Mouse (Mus musculus): ENCODE results near the gene Ccdc33. TPM values are rescaled to one million over a fixed set of nuclear protein-coding genes. Genes with fewer than 3 reads are reported as not detected.
A peak's percentile ranks its signal among the peaks of the same experiment; 100 is the strongest.

The Ccdc33 gene
- total RNA-seq, 2 experiments from 2014 or later: 0.49 to 2.4 TPM

DNA sequence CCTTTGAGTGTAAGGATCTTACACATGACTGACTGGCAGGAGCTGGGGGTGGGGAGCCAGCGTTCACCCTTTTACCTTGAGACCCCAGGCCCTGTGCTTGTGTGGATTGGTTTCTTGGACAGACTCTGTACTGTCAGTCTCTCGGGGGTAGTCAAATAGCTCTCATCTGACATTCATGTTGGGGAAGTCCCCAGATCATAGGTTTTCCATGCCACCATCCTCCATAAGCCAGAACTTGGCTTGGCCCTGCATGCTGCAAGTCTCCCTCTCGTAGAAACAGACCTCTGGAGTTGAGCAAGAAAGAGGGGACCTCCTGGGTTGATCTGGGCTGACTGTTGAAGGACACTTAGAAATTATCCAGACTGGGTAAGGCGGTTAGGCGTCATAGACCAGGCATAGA, 100.2 kb downstream of the Ccdc33 start:
- no peak for DNase-seq (ENCODE audit: extremely low spot score in 1 of 2, low spot score in 1 of 2)

DNA sequence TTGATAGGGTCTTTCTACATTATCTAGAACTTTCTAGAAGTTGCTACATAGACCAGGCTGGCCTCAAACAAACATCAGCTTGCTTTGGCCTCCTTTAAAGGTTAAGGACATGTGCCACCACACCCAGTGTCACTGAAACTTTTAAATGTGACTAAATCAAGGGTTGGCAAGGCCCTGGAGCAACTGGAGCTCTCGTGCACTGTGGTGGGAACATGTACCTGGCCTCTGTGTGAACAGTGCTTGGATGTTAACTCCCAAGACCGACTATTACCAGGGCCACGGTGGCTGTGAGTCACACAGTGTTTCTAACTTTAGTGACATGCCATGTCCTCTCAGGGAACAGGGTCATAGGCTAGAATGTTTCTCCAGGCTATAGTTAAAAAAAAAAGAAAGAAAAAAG, 101.7 kb downstream of the Ccdc33 start:
- DNase-seq (ENCODE audit: extremely low spot score in 1 of 2, low spot score in 1 of 2): no peak

DNA sequence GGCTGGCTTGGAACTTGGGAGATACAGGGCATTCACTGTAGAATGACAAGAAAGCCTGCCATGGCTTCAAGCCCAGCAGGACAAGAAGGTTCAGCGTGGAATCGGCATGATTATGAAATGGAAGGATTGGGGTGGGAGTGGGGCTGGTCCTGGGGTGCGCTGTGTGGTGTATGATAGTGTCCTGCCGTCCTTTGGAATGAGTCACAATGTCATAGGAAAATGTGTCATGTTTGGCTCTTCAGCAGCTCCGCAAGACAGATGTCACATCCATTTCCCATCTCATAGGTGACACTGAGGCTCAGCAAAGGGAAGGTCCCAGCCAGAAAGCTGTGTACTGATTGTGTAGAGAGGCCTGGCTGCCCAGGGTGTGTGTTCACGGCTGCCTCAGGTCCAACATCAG, 102.8 kb downstream of the Ccdc33 start:
- DNase-seq (ENCODE audit: extremely low spot score in 1 of 2, low spot score in 1 of 2): no peak

GRCm38 (mm10) chr9:58014393-58015160, 104.0 kb downstream of the Ccdc33 start:
- DNase-seq (ENCODE audit: extremely low spot score in 1 of 2, low spot score in 1 of 2): no peak

DNA sequence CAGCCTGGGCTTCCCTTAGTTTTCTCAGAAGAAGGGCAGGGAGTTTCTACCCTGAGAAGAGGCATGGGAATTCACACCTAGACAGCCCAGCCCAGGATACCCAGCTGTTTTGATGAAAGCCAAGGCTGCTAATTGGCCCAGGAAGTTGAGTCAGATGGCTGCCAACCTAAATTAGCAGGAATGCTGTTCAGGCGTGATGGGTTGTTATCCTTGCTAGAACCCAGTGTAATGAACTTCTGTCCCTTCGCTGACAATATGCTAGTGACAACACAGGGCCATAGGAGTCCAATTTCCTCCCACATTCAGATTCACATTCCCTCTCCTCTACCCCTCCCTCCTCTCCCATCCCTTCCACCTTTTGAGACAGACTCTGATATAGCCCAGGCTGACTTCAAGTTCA, 105.7 kb downstream of the Ccdc33 start:
- DNase-seq (ENCODE audit: extremely low spot score in 1 of 2, low spot score in 1 of 2): no peak

GRCm38 (mm10) chr9:58012486-58012885, 106.1 kb downstream of the Ccdc33 start:
- DNase-seq (ENCODE audit: extremely low spot score in 1 of 2, low spot score in 1 of 2): no peak

DNA sequence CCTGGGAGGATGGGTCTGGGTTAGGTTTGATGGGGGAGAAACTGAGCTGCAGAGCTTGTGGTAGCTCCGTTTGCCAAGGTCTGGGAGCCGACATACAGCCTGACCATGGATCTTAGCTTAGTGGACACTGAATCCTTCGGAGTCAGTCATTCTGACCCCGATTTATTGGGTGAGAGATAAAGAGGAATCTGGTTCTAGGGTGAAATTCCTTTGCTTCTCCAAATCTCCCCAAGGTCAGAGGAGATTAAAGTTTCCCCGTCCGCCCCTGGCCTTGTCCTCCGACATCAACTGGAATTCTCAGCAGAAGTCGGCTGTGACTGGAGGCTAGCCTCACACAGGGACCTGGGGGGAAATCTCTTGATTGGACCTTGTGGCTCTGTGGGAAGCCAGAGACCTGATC, 107.1 kb downstream of the Ccdc33 start:
- no peak for DNase-seq (ENCODE audit: extremely low spot score in 1 of 2, low spot score in 1 of 2)

- no peak for DNase-seq (ENCODE audit: extremely low spot score in 1 of 2, low spot score in 1 of 2)
Measured at GRCm38 (mm10) chr9:58011027-58011426, 107.6 kb downstream of the Ccdc33 start.

DNA sequence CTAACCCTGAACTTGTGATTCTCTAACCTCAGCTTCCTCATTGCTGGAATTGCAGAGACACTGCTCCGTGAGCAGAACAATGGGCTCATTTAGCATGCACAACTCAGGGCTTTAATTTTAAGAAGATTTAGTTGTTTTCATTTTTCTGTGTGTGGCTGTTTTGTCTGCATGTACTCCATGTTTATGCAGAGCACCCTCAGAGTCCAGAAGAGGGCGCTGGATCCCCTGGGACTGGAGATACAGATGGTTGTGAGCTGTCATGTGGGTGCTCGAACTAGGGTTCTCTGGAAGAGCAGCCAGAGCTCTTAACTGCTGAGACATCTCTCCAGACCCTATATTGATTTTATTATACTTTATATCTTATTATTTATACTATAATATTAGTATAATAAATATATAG, 109.0 kb downstream of the Ccdc33 start:
- no peak for DNase-seq (ENCODE audit: extremely low spot score in 1 of 2, low spot score in 1 of 2)

- DNase-seq (ENCODE audit: extremely low spot score in 1 of 2, low spot score in 1 of 2): peak; percentile 31 to 33
Measured at GRCm38 (mm10) chr9:58009015-58009362, 109.6 kb downstream of the Ccdc33 start.

DNA sequence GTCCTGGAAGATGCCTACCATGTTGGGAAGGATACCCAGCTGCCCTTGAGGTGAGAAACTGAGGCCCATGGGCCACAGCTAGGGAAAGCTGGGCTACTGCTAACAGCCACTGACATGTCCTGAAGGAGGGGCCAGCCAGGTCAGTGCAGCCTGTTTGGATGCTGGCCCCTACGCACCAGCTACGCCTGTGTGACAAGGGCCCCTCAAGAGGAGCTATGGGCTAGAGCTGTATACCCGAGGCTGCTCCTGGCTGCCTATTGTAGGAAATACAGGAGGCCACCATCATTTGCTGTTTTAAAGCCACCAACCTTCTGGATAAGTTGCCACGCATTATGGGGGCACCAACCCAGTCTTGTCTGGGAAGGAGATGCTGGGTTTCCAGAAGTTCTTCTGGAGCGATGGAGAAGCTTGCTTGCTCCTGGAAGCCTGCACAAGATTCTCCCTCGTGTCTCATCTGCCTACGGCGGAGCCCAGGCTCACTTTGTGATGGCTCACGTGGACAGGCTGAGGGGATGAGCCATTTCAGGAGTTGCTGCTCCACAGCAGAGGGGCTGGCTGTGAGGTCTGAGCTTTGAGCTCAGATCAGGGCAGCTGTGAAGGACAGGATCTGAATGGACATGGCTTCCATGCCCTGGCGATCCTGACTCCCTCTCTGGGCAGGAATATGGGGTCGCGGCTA, 110.1 kb downstream of the Ccdc33 start:
- DNase-seq (ENCODE audit: extremely low spot score in 1 of 2, low spot score in 1 of 2): no peak

DNA sequence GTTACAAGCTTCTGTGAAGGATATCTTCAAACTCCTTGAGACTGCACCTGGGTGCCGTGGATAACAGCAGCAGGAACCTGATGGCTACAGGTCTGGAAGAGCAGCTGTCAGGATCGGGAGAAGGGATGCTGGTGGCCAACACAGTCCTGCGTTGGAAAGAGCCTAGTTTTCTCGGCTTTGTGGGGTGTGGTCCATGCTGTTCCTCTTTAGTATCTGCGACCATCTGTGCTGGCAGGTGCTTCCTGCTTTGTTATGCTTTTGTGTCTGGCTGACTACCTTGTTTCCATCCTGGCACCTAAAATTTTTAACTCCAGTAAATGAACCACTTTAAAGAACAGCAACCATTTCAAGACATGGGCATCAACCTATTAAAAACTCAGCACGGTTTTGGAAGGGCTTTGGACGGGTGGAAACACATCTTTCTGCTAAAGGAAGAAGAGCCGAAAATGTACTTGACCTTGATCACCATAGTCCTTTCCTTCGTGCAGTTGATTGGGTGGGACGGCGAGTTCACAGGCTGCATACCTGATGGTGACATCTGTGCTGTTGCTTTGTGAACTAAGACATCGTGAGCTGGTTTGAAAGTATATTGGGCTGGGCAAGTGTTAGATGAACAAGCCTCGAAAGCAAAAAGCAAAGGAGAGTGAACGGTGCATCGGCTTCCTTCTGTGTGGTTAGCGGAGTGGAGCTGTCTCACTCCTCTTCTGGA, 112.7 kb downstream of the Ccdc33 start, which contains the start of gene Cyp11a1:
TSS of gene Cyp11a1 (plus strand) at position 659 of the 709 bp plus-strand sequence.
- DNase-seq (ENCODE audit: extremely low spot score in 1 of 2, low spot score in 1 of 2): no peak

- no peak for DNase-seq (ENCODE audit: extremely low spot score in 1 of 2, low spot score in 1 of 2)
Measured at GRCm38 (mm10) chr9:58003272-58003671, 115.4 kb downstream of the Ccdc33 start.

DNA sequence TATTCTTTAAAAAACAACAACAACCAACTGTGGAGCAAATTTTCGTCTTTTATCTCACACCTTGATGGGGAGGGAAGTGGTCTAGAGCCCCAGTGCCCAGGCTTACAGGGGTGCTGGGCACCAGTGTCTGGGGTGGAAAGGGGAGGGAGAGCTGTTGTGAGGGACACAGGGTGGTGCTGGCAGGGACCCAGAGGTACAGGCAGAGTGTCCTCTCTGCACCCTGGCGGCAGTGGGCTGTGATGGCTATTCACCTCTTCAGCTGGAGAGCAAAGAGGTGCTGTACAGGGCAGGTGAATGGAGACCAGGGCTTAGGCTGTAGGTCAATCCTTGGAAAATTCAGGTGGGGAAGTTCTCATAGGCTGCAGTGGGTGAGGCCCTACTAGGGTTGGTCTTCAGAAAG, 118.9 kb downstream of the Ccdc33 start:
- DNase-seq (ENCODE audit: extremely low spot score in 1 of 2, low spot score in 1 of 2): no peak

- DNase-seq (ENCODE audit: extremely low spot score in 1 of 2, low spot score in 1 of 2): no peak
Measured at GRCm38 (mm10) chr9:57998685-57999084, 119.9 kb downstream of the Ccdc33 start.

DNA sequence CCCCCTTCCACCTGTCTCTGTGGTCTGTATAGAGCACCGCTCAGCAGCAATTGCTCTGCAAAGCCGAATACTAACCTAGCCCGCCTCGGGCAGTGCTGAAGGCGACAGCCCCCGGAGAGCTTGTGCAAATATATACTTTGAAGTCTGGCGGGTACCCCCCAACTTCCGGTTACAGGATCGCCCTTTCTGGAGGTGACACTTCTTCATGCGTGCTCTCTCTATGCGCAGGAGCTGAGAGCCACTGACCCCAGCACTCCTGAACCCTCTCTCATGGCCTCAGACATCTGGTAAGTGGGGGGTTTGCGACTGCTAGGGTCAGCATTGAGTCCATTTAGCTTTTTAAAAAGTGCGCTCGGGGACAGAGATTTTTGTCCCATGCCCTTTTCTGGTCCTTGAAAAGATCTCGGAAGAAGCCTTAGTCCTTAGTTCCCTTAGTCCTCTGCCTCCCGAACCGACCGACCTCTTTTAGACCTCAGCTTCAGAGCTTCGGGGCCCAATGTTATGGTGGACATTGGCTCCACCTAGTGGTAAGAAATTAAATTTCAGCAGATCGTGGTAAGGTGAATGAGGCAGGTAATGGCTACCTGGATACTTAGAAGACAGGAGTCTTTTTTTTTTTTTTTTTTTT, 120.5 kb downstream of the Ccdc33 start:
- DNase-seq (ENCODE audit: extremely low spot score in 1 of 2, low spot score in 1 of 2): peak in 1 of 2 experiments; percentile 41

- no peak for DNase-seq (ENCODE audit: extremely low spot score in 1 of 2, low spot score in 1 of 2)
Measured at GRCm38 (mm10) chr9:57997511-57998031, 121.1 kb downstream of the Ccdc33 start.

DNA sequence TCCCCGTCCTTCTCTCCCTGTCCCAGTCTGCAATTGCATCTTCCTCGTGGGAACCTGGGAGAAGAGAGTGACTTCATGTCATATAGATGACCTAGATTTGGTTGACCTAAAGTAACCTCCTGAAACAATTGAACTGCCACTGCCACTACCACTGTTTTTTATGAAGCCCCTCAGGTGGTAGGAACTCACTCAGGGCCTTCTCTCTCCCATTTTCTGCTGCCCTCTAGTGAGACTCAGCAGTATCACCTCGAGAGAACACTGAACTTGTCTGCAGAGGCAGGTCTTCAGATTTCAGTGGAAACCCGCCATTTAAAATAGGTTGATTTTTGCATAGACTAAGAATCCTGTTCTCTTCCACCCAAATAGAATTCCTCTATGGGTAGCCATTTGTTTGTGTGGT, 123.3 kb downstream of the Ccdc33 start:
- DNase-seq (ENCODE audit: extremely low spot score in 1 of 2, low spot score in 1 of 2): peak in 1 of 2 experiments; percentile 37

GRCm38 (mm10) chr9:57992781-57993591, 125.6 kb downstream of the Ccdc33 start:
- DNase-seq (ENCODE audit: extremely low spot score in 1 of 2, low spot score in 1 of 2): no peak

DNA sequence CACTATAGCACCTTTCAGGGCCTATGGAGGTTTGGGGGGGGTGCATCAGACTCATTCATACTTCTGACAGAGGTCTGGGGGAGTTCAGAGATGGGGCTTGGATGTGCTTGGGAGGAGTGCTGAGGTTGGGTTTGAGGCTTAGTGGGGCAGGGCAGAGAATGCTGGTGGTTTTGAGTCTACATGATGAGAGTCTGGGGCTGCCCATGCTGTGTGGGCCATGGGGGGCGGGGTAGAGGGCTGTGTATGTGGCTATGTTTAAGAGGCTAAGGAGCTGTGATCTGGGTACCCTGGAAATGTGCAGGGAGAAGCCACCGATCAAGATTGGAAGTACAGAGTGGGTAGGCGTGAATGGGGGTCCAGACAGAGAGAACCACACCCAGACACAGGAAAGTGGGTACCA, 126.6 kb downstream of the Ccdc33 start:
- DNase-seq (ENCODE audit: extremely low spot score in 1 of 2, low spot score in 1 of 2): no peak

Measured in layer of hippocampus, postnatal 25 days (tissue).